Mouse (Mus musculus): ENCODE results near the gene F3. TPM values are rescaled to one million over a fixed set of nuclear protein-coding genes. Genes with fewer than 3 reads are reported as not detected.
A peak's percentile ranks its signal among the peaks of the same experiment; 100 is the strongest.

The F3 gene
- polyA plus RNA-seq (2014; fragmentation: Nextera tagmentation; extraction: Ambion mirVana), result 8.0 and 9.2 TPM in 2 replicates

DNA sequence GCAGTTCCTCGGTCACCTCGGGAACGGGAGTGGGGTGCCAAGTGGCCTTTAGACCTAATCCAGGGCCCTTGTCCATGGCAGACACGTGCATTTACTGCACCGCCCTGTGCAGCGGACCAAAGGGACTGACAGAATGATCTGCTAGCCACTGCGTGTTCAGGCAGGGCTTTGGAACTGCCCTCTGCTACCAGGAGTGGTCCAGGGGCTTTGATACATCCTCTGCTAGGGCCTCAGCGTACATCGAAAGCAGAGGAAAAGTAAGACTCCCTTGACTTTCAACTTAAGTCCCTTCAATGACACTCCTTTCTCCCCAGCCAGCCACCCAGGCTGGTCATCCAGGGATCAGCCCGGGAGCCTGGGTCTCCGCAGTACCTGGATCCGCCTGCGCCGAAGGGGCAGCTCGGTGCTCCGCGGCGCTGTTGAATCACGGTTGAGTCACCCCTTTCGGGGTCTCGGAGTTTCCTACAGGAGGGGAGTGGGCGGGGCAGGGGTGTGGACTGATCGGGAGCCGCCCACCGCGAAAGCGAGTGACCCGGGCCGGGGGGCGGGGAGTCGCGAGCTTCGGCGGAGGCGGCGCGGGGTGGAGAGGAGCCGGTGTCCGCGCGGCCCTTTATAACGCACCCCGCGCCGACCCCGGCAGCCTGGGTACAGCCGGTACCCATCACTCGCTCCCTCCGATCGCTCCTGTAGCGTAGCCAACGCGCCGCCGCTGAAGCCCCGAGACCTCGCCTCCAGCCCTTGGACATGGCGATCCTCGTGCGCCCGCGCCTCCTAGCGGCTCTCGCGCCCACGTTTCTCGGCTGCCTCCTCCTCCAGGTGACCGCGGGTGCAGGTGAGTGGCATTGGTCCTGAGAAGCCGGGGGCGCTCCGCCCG is at the start of gene F3:
Gene F3 (plus strand): TSS at position 567 of the 874 bp plus-strand sequence.
- Histone ChIP-seq H3K36me3 (ENCODE audit: control insufficient read depth, insufficient read depth, low read length) (no peaks in the 10 kb centered on the region), H3K27me3 (ENCODE audit: control insufficient read depth, insufficient read depth, low read length) (no peaks in the 10 kb centered on the region; the same call in 1 of the 2 replicates), H3K9ac (ENCODE audit: low read length) (peak within 1 kb of the TSS; percentile 60), H3K27ac (ENCODE audit: low read depth, low read length) (no peak within 1 kb of the TSS), H3K9me3 (ENCODE audit: control insufficient read depth, low read length) (no peaks in the 10 kb centered on the region), H3K4me3 (ENCODE audit: low read depth, low read length) (peak within 1 kb of the TSS; percentile 66), H3K4me1 (replicated peaks; ENCODE audit: control insufficient read depth, insufficient read depth, low read length) (peaks cover 16% of the 10 kb centered on the region), H3K4me2 (ENCODE audit: low read depth, low read length, severe bottlenecking) (peak within 1 kb of the TSS; percentile 68)
- under 1% methylated on average over 65 of the region's 73 CpGs for WGBS
- DNase-seq (ENCODE audit: low spot score), result peak; percentile 92
- ATAC-seq (replicated peaks; ENCODE audit: low FRiP score), result peak; percentile 93

GRCm38 (mm10) chr3:121678935-121679334 is 44.4 kb upstream of the F3 start:
- WGBS, result 38% methylated on average over 4 of the region's 4 CpGs
- H3K27ac ChIP-seq (ENCODE audit: low read depth, low read length), result no peak overlapping the region
- H3K9me3 ChIP-seq (ENCODE audit: control insufficient read depth, low read length), result no peaks in the 10 kb centered on the region
- H3K36me3 ChIP-seq (ENCODE audit: control insufficient read depth, insufficient read depth, low read length), result no peaks in the 10 kb centered on the region
- no peaks in the 10 kb centered on the region for H3K27me3 ChIP-seq (ENCODE audit: control insufficient read depth, insufficient read depth, low read length)
- H3K4me2 ChIP-seq (ENCODE audit: low read depth, low read length, severe bottlenecking), result no peak overlapping the region
- no peak overlapping the region for H3K9ac ChIP-seq (ENCODE audit: low read length)
- DNase-seq (ENCODE audit: low spot score) (no peak), ATAC-seq (replicated peaks; ENCODE audit: low FRiP score) (no peak; the same call in 1 of the 2 replicates)
- no peaks in the 10 kb centered on the region for H3K4me1 ChIP-seq (replicated peaks; ENCODE audit: control insufficient read depth, insufficient read depth, low read length)
- H3K4me3 ChIP-seq (ENCODE audit: low read depth, low read length), result no peak overlapping the region

DNA sequence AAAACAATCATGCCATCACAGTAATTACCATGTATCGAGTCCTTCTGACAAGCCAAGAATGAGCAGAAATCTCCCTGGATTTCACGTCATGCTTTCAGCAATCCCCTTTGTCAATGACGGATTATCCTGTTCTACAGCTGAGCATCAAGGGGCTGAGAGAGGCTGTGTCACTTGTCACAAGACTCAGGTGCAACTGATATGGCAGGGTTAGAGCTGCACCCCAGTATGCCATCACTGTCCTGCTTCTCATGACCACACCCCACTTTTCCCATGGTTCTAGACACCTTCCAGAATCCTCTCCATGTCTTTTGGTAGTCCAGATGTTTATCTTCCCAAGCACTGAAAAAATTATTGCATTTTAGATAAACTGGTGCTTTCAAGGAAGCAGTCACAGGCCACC is 43.9 kb upstream of the F3 start:
- no peak overlapping the region for H3K4me2 ChIP-seq (ENCODE audit: low read depth, low read length, severe bottlenecking)
- WGBS, result 37% methylated on average over 3 of the region's 3 CpGs
- ATAC-seq (replicated peaks; ENCODE audit: low FRiP score), result no peak
- no peak for DNase-seq (ENCODE audit: low spot score)
- H3K9ac ChIP-seq (ENCODE audit: low read length), result no peak overlapping the region
- no peak overlapping the region for H3K4me3 ChIP-seq (ENCODE audit: low read depth, low read length)
- no peaks in the 10 kb centered on the region for H3K9me3 ChIP-seq (ENCODE audit: control insufficient read depth, low read length)
- H3K36me3 ChIP-seq (ENCODE audit: control insufficient read depth, insufficient read depth, low read length), result no peaks in the 10 kb centered on the region
- no peaks in the 10 kb centered on the region for H3K27me3 ChIP-seq (ENCODE audit: control insufficient read depth, insufficient read depth, low read length)
- no peaks in the 10 kb centered on the region for H3K4me1 ChIP-seq (replicated peaks; ENCODE audit: control insufficient read depth, insufficient read depth, low read length)
- H3K27ac ChIP-seq (ENCODE audit: low read depth, low read length), result no peak overlapping the region

GRCm38 (mm10) chr3:121680187-121680586 is 43.1 kb upstream of the F3 start:
- DNase-seq (ENCODE audit: low spot score) (no peak), ATAC-seq (replicated peaks; ENCODE audit: low FRiP score) (no peak)
- no peak overlapping the region for H3K9ac ChIP-seq (ENCODE audit: low read length)
- H3K4me1 ChIP-seq (replicated peaks; ENCODE audit: control insufficient read depth, insufficient read depth, low read length), result no peaks in the 10 kb centered on the region
- no peak overlapping the region for H3K4me3 ChIP-seq (ENCODE audit: low read depth, low read length)
- H3K27ac ChIP-seq (ENCODE audit: low read depth, low read length), result no peak overlapping the region
- no peaks in the 10 kb centered on the region for H3K9me3 ChIP-seq (ENCODE audit: control insufficient read depth, low read length)
- H3K36me3 ChIP-seq (ENCODE audit: control insufficient read depth, insufficient read depth, low read length), result no peaks in the 10 kb centered on the region
- H3K27me3 ChIP-seq (ENCODE audit: control insufficient read depth, insufficient read depth, low read length), result no peaks in the 10 kb centered on the region
- WGBS, result 82% methylated on average over 3 of the region's 3 CpGs
- no peak overlapping the region for H3K4me2 ChIP-seq (ENCODE audit: low read depth, low read length, severe bottlenecking)

GRCm38 (mm10) chr3:121682439-121683411 is 40.6 kb upstream of the F3 start:
- H3K27ac ChIP-seq (ENCODE audit: low read depth, low read length), result no peak overlapping the region
- H3K27me3 ChIP-seq (ENCODE audit: control insufficient read depth, insufficient read depth, low read length), result no peaks in the 10 kb centered on the region
- no peaks in the 10 kb centered on the region for H3K4me1 ChIP-seq (replicated peaks; ENCODE audit: control insufficient read depth, insufficient read depth, low read length)
- ATAC-seq (replicated peaks; ENCODE audit: low FRiP score) (no peak), DNase-seq (ENCODE audit: low spot score) (no peak)
- no peak overlapping the region for H3K4me2 ChIP-seq (ENCODE audit: low read depth, low read length, severe bottlenecking)
- WGBS, result 89% methylated on average over 10 of the region's 10 CpGs
- H3K9me3 ChIP-seq (ENCODE audit: control insufficient read depth, low read length), result no peaks in the 10 kb centered on the region
- no peak overlapping the region for H3K9ac ChIP-seq (ENCODE audit: low read length)
- H3K36me3 ChIP-seq (ENCODE audit: control insufficient read depth, insufficient read depth, low read length), result no peaks in the 10 kb centered on the region
- no peak overlapping the region for H3K4me3 ChIP-seq (ENCODE audit: low read depth, low read length)

DNA sequence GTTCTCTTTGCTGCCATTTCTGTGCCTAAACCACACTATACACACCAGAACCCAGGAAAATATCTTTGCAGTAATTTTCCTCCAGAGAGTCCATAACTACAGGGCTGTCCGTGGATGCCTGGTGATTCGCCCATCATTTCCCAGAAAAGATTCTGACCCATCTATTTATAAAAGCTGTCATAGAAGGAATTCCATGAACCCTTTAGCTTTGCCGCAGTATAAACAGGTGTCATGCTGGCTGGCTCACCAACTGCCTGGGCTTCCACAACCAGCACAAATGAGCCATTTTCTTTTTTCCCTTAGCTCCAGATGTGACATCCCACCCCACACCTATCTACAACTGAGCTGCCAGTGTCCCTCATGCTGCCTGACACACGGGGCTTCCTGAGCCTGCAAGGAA is 38.8 kb upstream of the F3 start:
- no peak overlapping the region for H3K27ac ChIP-seq (ENCODE audit: low read depth, low read length)
- no peaks in the 10 kb centered on the region for H3K27me3 ChIP-seq (ENCODE audit: control insufficient read depth, insufficient read depth, low read length)
- no peaks in the 10 kb centered on the region for H3K9me3 ChIP-seq (ENCODE audit: control insufficient read depth, low read length)
- no peak overlapping the region for H3K4me3 ChIP-seq (ENCODE audit: low read depth, low read length)
- WGBS, result 86% methylated on average over 4 of the region's 4 CpGs
- no peak overlapping the region for H3K9ac ChIP-seq (ENCODE audit: low read length)
- no peak overlapping the region for H3K4me2 ChIP-seq (ENCODE audit: low read depth, low read length, severe bottlenecking)
- ATAC-seq (replicated peaks; ENCODE audit: low FRiP score) (no peak), DNase-seq (ENCODE audit: low spot score) (no peak)
- no peaks in the 10 kb centered on the region for H3K36me3 ChIP-seq (ENCODE audit: control insufficient read depth, insufficient read depth, low read length)
- no peaks in the 10 kb centered on the region for H3K4me1 ChIP-seq (replicated peaks; ENCODE audit: control insufficient read depth, insufficient read depth, low read length)

DNA sequence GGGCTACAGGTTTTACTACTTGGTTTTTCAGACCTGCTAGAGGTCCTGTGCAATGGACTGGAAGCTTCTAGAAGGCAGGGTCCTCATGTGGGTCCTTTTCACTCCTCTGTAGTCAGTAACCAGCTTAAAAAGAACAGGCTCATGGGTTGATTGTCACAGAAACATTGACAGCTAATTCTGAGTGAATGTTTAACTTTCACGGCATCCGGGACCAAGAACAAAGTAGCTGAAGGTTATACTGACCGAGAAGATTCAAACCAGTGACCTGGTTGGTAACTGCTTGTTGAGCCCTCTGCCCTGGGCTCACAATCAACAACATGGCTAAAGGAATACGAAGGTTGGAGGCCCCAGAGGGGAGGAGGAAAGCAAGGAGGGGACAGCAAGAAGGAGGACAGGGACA is 38.4 kb upstream of the F3 start:
- no peak overlapping the region for H3K27ac ChIP-seq (ENCODE audit: low read depth, low read length)
- no peak for ATAC-seq (replicated peaks; ENCODE audit: low FRiP score)
- no peaks in the 10 kb centered on the region for H3K27me3 ChIP-seq (ENCODE audit: control insufficient read depth, insufficient read depth, low read length)
- H3K4me3 ChIP-seq (ENCODE audit: low read depth, low read length), result no peak overlapping the region
- no peaks in the 10 kb centered on the region for H3K36me3 ChIP-seq (ENCODE audit: control insufficient read depth, insufficient read depth, low read length)
- no peak overlapping the region for H3K4me2 ChIP-seq (ENCODE audit: low read depth, low read length, severe bottlenecking)
- no peaks in the 10 kb centered on the region for H3K9me3 ChIP-seq (ENCODE audit: control insufficient read depth, low read length)
- WGBS, result 85% methylated on average over 4 of the region's 4 CpGs
- no peak overlapping the region for H3K9ac ChIP-seq (ENCODE audit: low read length)
- no peak for DNase-seq (ENCODE audit: low spot score)
- H3K4me1 ChIP-seq (replicated peaks; ENCODE audit: control insufficient read depth, insufficient read depth, low read length), result no peaks in the 10 kb centered on the region

- DNase-seq (ENCODE audit: low spot score), result no peak
- Histone ChIP-seq H3K4me2 (ENCODE audit: low read depth, low read length, severe bottlenecking) (no peak overlapping the region), H3K27ac (ENCODE audit: low read depth, low read length) (no peak overlapping the region), H3K9ac (ENCODE audit: low read length) (no peak overlapping the region), H3K36me3 (ENCODE audit: control insufficient read depth, insufficient read depth, low read length) (no peaks in the 10 kb centered on the region), H3K4me1 (replicated peaks; ENCODE audit: control insufficient read depth, insufficient read depth, low read length) (no peaks in the 10 kb centered on the region), H3K9me3 (ENCODE audit: control insufficient read depth, low read length) (no peaks in the 10 kb centered on the region), H3K27me3 (ENCODE audit: control insufficient read depth, insufficient read depth, low read length) (no peaks in the 10 kb centered on the region), H3K4me3 (ENCODE audit: low read depth, low read length) (no peak overlapping the region)
- WGBS, result 51% methylated on average over 1 of the region's 1 CpGs
- ATAC-seq (replicated peaks; ENCODE audit: low FRiP score), result peak; percentile 16; the same call in 1 of the 2 replicates
Observed at GRCm38 (mm10) chr3:121685985-121686384, 37.4 kb upstream of the F3 start.
